Mouse (Mus musculus) intestine, embryonic 16.5 days (tissue): ENCODE results near the gene Dync2li1. TPM values are rescaled to one million over a fixed set of nuclear protein-coding genes. Genes with fewer than 3 reads are reported as not detected.

Source experiments
- ATAC-seq: fragments of 200-750 bp; cut with Nextera tagmentation; 2 replicates; pipeline ENCODE4 v1.8.0; 2017; ENCODE audit warnings: moderate TSS enrichment, moderate library complexity
- H3K27ac ChIP-seq: fragments of 300-500 bp; sonication (generic); 2 replicates; pipeline ENCODE4 v1.5.1; 2014; ENCODE audit warnings: mild to moderate bottlenecking, low read length
- H3K27me3 ChIP-seq: fragments of 300-500 bp; sonication (generic); replicated peaks from 2 replicates; pipeline ENCODE4 v1.6.1; 2014; ENCODE audit warnings: low read length, control low read depth, mixed read lengths; ENCODE audit not compliant: control insufficient read depth, insufficient read depth
- H3K36me3 ChIP-seq: fragments of 300-500 bp; sonication (generic); 2 replicates; pipeline ENCODE4 v1.6.1; 2014; ENCODE audit warnings: low read length, control low read depth; ENCODE audit not compliant: control insufficient read depth, insufficient read depth
- H3K4me1 ChIP-seq: fragments of 300-500 bp; sonication (generic); 2 replicates; pipeline ENCODE4 v1.6.1; 2014; ENCODE audit warnings: low read length, control low read depth, mixed read lengths; ENCODE audit not compliant: control insufficient read depth, insufficient read depth
- H3K4me2 ChIP-seq: fragments of 300-500 bp; sonication (generic); 2 replicates; pipeline ENCODE4 v1.6.1; 2014; ENCODE audit warnings: low read depth, low read length, control low read depth
- H3K4me3 ChIP-seq: fragments of 300-500 bp; sonication (generic); 2 replicates; pipeline ENCODE4 v1.5.1; 2014; ENCODE audit warnings: mild to moderate bottlenecking, low read length
- H3K9ac ChIP-seq: fragments of 300-500 bp; sonication (generic); 2 replicates; pipeline ENCODE4 v1.6.1; 2014; ENCODE audit warnings: low read depth, low read length
- H3K9me3 ChIP-seq: fragments of 300-500 bp; sonication (generic); 2 replicates; pipeline ENCODE4 v1.6.1; 2016; ENCODE audit warnings: low read length, control low read depth; ENCODE audit not compliant: control insufficient read depth
- WGBS: fragments of 180-500 bp; shearing (Covaris S2); extraction: QIAGEN DNeasy Blood & Tissue Kit; methylation state at CpG from one replicate; pipeline ENCODE4 v1.1.7; 2014; 5-methylcytosine and 5-hydroxymethylcytosine counted together
- polyA plus RNA-seq: library from polyadenylated mRNA; unstranded; fragments of >200 nt; fragmentation: Nextera tagmentation; extraction: Ambion mirVana; gene quantifications from 2 replicates; pipeline ENCODE4 v1.2.1, GENCODE M21; 2015

Dync2li1 gene
- polyA plus RNA-seq, 1 experiment from 2014 or later: 20.1 TPM

- WGBS: 69% methylated on average over 18 of the region's 18 CpGs
- peak; percentile 67 for ATAC-seq
- Histone ChIP-seq H3K4me3 (no peak within 1 kb of the TSS), H3K27me3 (no peaks in the 10 kb centered on the region), H3K9ac (no peak within 1 kb of the TSS), H3K36me3 (no peaks in the 10 kb centered on the region), H3K9me3 (no peaks in the 10 kb centered on the region), H3K4me2 (no peak within 1 kb of the TSS; the same call in 1 of the 2 replicates), H3K27ac (no peak within 1 kb of the TSS), H3K4me1 (peaks cover 14% of the 10 kb centered on the region)
These were observed 56.7 kb downstream of the Dync2li1 start, which contains the start of gene Abcg5 for GRCm38 (mm10) chr17:84682734-84683717. Gene Abcg5, minus strand, starts transcription at chr17:84683011.

- H3K36me3 ChIP-seq: no peaks in the 10 kb centered on the region
- ATAC-seq: no peak
These were observed 58.0 kb downstream of the Dync2li1 start for GRCm38 (mm10) chr17:84684284-84684683.

GRCm38 (mm10) chr17:84685286-84685685 lies 59.0 kb downstream of the Dync2li1 start:
- H3K36me3 ChIP-seq: no peaks in the 10 kb centered on the region
- no peaks in the 10 kb centered on the region for H3K27me3 ChIP-seq
- WGBS: 80% methylated on average over 4 of the region's 4 CpGs
- H3K4me2 ChIP-seq: no peak overlapping the region
- no peak for ATAC-seq
- no peaks in the 10 kb centered on the region for H3K9me3 ChIP-seq
- H3K4me3 ChIP-seq: no peak overlapping the region
- no peak overlapping the region for H3K27ac ChIP-seq
- H3K9ac ChIP-seq: no peak overlapping the region
- peaks cover 19% of the 10 kb centered on the region for H3K4me1 ChIP-seq

More at GRCm38 (mm10) chr17:84684284-84684683, 58.0 kb downstream of the Dync2li1 start:
- H3K9ac ChIP-seq: no peak overlapping the region
- no peak overlapping the region for H3K4me3 ChIP-seq
- no peak overlapping the region for H3K4me2 ChIP-seq
- H3K27ac ChIP-seq: no peak overlapping the region
- no peaks in the 10 kb centered on the region for H3K9me3 ChIP-seq
- WGBS: 42% methylated on average over 6 of the region's 6 CpGs
- H3K4me1 ChIP-seq: peaks cover 19% of the 10 kb centered on the region
- H3K27me3 ChIP-seq: no peaks in the 10 kb centered on the region

GRCm38 (mm10) chr17:84687994-84688393 lies 61.7 kb downstream of the Dync2li1 start:
- no peaks in the 10 kb centered on the region for H3K27me3 ChIP-seq
- no peak overlapping the region for H3K4me3 ChIP-seq
- WGBS: 49% methylated on average over 5 of the region's 5 CpGs
- no peak for ATAC-seq
- H3K27ac ChIP-seq: no peak overlapping the region
- peaks cover 14% of the 10 kb centered on the region for H3K4me1 ChIP-seq
- H3K36me3 ChIP-seq: no peaks in the 10 kb centered on the region
- H3K9me3 ChIP-seq: no peaks in the 10 kb centered on the region
- no peak overlapping the region for H3K9ac ChIP-seq
- H3K4me2 ChIP-seq: no peak overlapping the region

- H3K4me1 ChIP-seq: peaks cover 8% of the 10 kb centered on the region; the same call in 1 of the 2 replicates
- no peaks in the 10 kb centered on the region for H3K27me3 ChIP-seq
- H3K9ac ChIP-seq: no peak overlapping the region
- H3K36me3 ChIP-seq: no peaks in the 10 kb centered on the region
- no peaks in the 10 kb centered on the region for H3K9me3 ChIP-seq
- H3K4me3 ChIP-seq: no peak overlapping the region
- ATAC-seq: peak; percentile 31; the same call in 1 of the 2 replicates
- H3K4me2 ChIP-seq: no peak overlapping the region
- H3K27ac ChIP-seq: no peak overlapping the region
- 88% methylated on average over 11 of the region's 11 CpGs for WGBS
These were observed 62.5 kb downstream of the Dync2li1 start for GRCm38 (mm10) chr17:84688834-84689233.

- H3K4me3 ChIP-seq: no peak overlapping the region
- H3K4me1 ChIP-seq: peaks cover 5% of the 10 kb centered on the region; the same call in 1 of the 2 replicates
- H3K27ac ChIP-seq: no peak overlapping the region
- peak; percentile 77 for ATAC-seq
- H3K4me2 ChIP-seq: no peak overlapping the region
- no peaks in the 10 kb centered on the region for H3K27me3 ChIP-seq
- no peak overlapping the region for H3K9ac ChIP-seq
- H3K9me3 ChIP-seq: no peaks in the 10 kb centered on the region
- no peaks in the 10 kb centered on the region for H3K36me3 ChIP-seq
- WGBS: 56% methylated on average over 5 of the region's 5 CpGs
These were observed 63.0 kb downstream of the Dync2li1 start for GRCm38 (mm10) chr17:84689316-84689715.

GRCm38 (mm10) chr17:84690111-84690510 lies 63.8 kb downstream of the Dync2li1 start:
- no peak overlapping the region for H3K4me3 ChIP-seq
- H3K36me3 ChIP-seq: no peaks in the 10 kb centered on the region
- H3K27ac ChIP-seq: no peak overlapping the region
- H3K9ac ChIP-seq: no peak overlapping the region
- 64% methylated on average over 5 of the region's 5 CpGs for WGBS
- no peaks in the 10 kb centered on the region for H3K27me3 ChIP-seq
- H3K9me3 ChIP-seq: no peaks in the 10 kb centered on the region
- ATAC-seq: no peak
- H3K4me2 ChIP-seq: no peak overlapping the region
- peaks cover 4% of the 10 kb centered on the region; the same call in 1 of the 2 replicates for H3K4me1 ChIP-seq

- H3K4me3 ChIP-seq: no peak overlapping the region
- no peak overlapping the region for H3K27ac ChIP-seq
- no peak overlapping the region for H3K4me2 ChIP-seq
- no peak for ATAC-seq
- no peaks in the 10 kb centered on the region for H3K36me3 ChIP-seq
- H3K9me3 ChIP-seq: no peaks in the 10 kb centered on the region
- no peak overlapping the region for H3K9ac ChIP-seq
- WGBS: 71% methylated on average over 2 of the region's 2 CpGs
- no peaks in the 10 kb centered on the region for H3K27me3 ChIP-seq
- peaks cover 4% of the 10 kb centered on the region; the same call in 1 of the 2 replicates for H3K4me1 ChIP-seq
These were observed 67.4 kb downstream of the Dync2li1 start for GRCm38 (mm10) chr17:84693741-84694140.

GRCm38 (mm10) chr17:84696537-84696936 lies 70.2 kb downstream of the Dync2li1 start:
- no peak for ATAC-seq
- 0 out of 2 replicates have a peak, but pooled peaks cover 3% of the 10 kb centered on the region for H3K4me1 ChIP-seq
- H3K27me3 ChIP-seq: no peaks in the 10 kb centered on the region
- H3K9me3 ChIP-seq: no peaks in the 10 kb centered on the region
- no peaks in the 10 kb centered on the region for H3K36me3 ChIP-seq
- no peak overlapping the region for H3K27ac ChIP-seq
- no peak overlapping the region for H3K4me2 ChIP-seq
- no peak overlapping the region for H3K4me3 ChIP-seq
- no peak overlapping the region for H3K9ac ChIP-seq
- 69% methylated on average over 6 of the region's 6 CpGs for WGBS
